Mouse (Mus musculus) neural tube, embryonic 11.5 days (tissue): ENCODE data around the gene Slc35e2. TPM values are rescaled to one million over a fixed set of nuclear protein-coding genes. Genes with fewer than 3 reads are reported as not detected.

ENCODE experiments used
- ATAC-seq: fragments of 200-750 bp; cut with Nextera tagmentation; 2 replicates; pipeline ENCODE4 v1.8.0; 2017; ENCODE audit warnings: moderate number of reproducible peaks, mild to moderate bottlenecking, moderate TSS enrichment, moderate library complexity; ENCODE audit not compliant: insufficient read depth, low FRiP score, low TSS enrichment
- DNase-seq: peaks from one replicate; pipeline ENCODE4 v3.0.0-alpha.2; 2015; ENCODE audit warnings: low spot score
- H3K27ac ChIP-seq: fragments of 300-500 bp; sonication (generic); 2 replicates; pipeline ENCODE4 v1.5.1; 2014; ENCODE audit warnings: low read depth, mild to moderate bottlenecking, low read length
- H3K27me3 ChIP-seq: fragments of 300-500 bp; sonication (generic); 2 replicates; pipeline ENCODE4 v1.6.1; 2014; ENCODE audit warnings: mild to moderate bottlenecking, low read length, mixed read lengths; ENCODE audit not compliant: control insufficient read depth, insufficient read depth
- H3K36me3 ChIP-seq: fragments of 300-500 bp; sonication (generic); 2 replicates; pipeline ENCODE4 v1.6.1; 2014; ENCODE audit warnings: mild to moderate bottlenecking, low read length, moderate library complexity, mixed read lengths; ENCODE audit not compliant: control insufficient read depth, insufficient read depth
- H3K4me1 ChIP-seq: fragments of 300-500 bp; sonication (generic); 2 replicates; pipeline ENCODE4 v1.6.1; 2014; ENCODE audit warnings: low read length, mixed read lengths; ENCODE audit not compliant: control insufficient read depth, insufficient read depth
- H3K4me2 ChIP-seq: fragments of 300-500 bp; sonication (generic); 2 replicates; pipeline ENCODE4 v1.6.1; 2014; ENCODE audit warnings: low read depth, mild to moderate bottlenecking, moderate library complexity
- H3K4me3 ChIP-seq: fragments of 300-500 bp; sonication (generic); 2 replicates; pipeline ENCODE4 v1.5.1; 2014; ENCODE audit warnings: low read depth, low read length
- H3K9ac ChIP-seq: fragments of 300-500 bp; sonication (generic); 2 replicates; pipeline ENCODE4 v1.6.1; 2014; ENCODE audit warnings: mild to moderate bottlenecking, low read length
- H3K9me3 ChIP-seq: fragments of 300-500 bp; sonication (generic); 2 replicates; pipeline ENCODE4 v1.6.1; 2016; ENCODE audit warnings: low read length; ENCODE audit not compliant: control insufficient read depth
- WGBS: fragments of 180-500 bp; shearing (Covaris S2); extraction: QIAGEN DNeasy Blood & Tissue Kit; methylation state at CpG from one replicate; pipeline ENCODE4 v1.1.7; 2014; 5-methylcytosine and 5-hydroxymethylcytosine counted together
- polyA plus RNA-seq: library from polyadenylated mRNA; unstranded; fragments of >200 nt; fragmentation: Nextera tagmentation; extraction: Ambion mirVana; gene quantifications from 2 replicates; pipeline ENCODE4 v1.2.1, GENCODE M21; 2014

The Slc35e2 gene
- 18.3 and 18.7 TPM in 2 replicates for polyA plus RNA-seq

GRCm38 (mm10) chr4:155601091-155601996 is at the start of gene Slc35e2:
Gene Slc35e2 (plus strand): TSS chr4:155601416.
- H3K27me3 ChIP-seq: no peaks in the 10 kb centered on the region
- H3K4me3 ChIP-seq: peak within 1 kb of the TSS; percentile 95
- H3K27ac ChIP-seq: peak within 1 kb of the TSS; percentile 99
- 0% methylated on average over 60 of the region's 65 CpGs for WGBS
- H3K36me3 ChIP-seq: no peaks in the 10 kb centered on the region
- peaks cover 6% of the 10 kb centered on the region; the same call in 1 of the 2 replicates for H3K4me1 ChIP-seq
- DNase-seq (peak; percentile 96), ATAC-seq (peak; percentile 94)
- peak within 1 kb of the TSS; percentile 86 for H3K4me2 ChIP-seq
- peak within 1 kb of the TSS; percentile 98 for H3K9ac ChIP-seq
- no peaks in the 10 kb centered on the region for H3K9me3 ChIP-seq

GRCm38 (mm10) chr4:155552917-155553532 is 48.2 kb upstream of the Slc35e2 start:
- no peak for ATAC-seq
- H3K9me3 ChIP-seq: no peaks in the 10 kb centered on the region
- no peak overlapping the region for H3K27ac ChIP-seq
- no peaks in the 10 kb centered on the region for H3K27me3 ChIP-seq
- no peak overlapping the region for H3K4me2 ChIP-seq
- no peaks in the 10 kb centered on the region for H3K4me1 ChIP-seq
- H3K9ac ChIP-seq: no peak overlapping the region
- peaks cover 26% of the 10 kb centered on the region for H3K36me3 ChIP-seq
- DNase-seq: no peak
- WGBS: 91% methylated on average over 6 of the region's 6 CpGs
- H3K4me3 ChIP-seq: no peak overlapping the region

GRCm38 (mm10) chr4:155554880-155555279 is 46.3 kb upstream of the Slc35e2 start:
- Histone ChIP-seq H3K27ac (no peak overlapping the region), H3K4me3 (no peak overlapping the region), H3K27me3 (no peaks in the 10 kb centered on the region), H3K4me2 (no peak overlapping the region), H3K36me3 (peaks cover 30% of the 10 kb centered on the region), H3K4me1 (no peaks in the 10 kb centered on the region), H3K9ac (no peak overlapping the region), H3K9me3 (no peaks in the 10 kb centered on the region)
- 87% methylated on average over 4 of the region's 4 CpGs for WGBS
- no peak for DNase-seq
- ATAC-seq: no peak

DNA sequence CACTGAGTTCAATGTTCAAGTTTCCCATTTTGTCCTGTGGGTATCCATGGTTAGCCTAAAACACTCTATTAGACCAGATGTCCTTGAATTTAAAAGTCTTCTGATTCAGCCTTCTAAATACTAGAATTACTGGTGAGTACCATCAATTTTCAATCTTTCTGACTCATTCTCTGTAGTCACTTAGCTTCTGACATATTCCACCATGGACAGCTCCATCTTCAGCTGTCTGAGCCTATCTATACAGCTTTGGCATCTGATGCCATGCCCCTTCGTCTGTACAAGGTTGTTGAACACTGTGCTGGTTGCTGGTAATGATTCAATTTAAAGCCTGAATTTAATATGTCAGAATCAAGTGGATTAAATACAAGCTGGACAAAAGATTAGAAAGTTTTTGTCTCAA is 45.8 kb upstream of the Slc35e2 start:
- Histone ChIP-seq H3K36me3 (peaks cover 30% of the 10 kb centered on the region), H3K9me3 (no peaks in the 10 kb centered on the region), H3K27me3 (no peaks in the 10 kb centered on the region), H3K9ac (no peak overlapping the region), H3K27ac (no peak overlapping the region), H3K4me1 (no peaks in the 10 kb centered on the region), H3K4me3 (no peak overlapping the region), H3K4me2 (no peak overlapping the region)
- WGBS: 78% methylated on average over 1 of the region's 1 CpGs
- DNase-seq (no peak), ATAC-seq (no peak)

DNA sequence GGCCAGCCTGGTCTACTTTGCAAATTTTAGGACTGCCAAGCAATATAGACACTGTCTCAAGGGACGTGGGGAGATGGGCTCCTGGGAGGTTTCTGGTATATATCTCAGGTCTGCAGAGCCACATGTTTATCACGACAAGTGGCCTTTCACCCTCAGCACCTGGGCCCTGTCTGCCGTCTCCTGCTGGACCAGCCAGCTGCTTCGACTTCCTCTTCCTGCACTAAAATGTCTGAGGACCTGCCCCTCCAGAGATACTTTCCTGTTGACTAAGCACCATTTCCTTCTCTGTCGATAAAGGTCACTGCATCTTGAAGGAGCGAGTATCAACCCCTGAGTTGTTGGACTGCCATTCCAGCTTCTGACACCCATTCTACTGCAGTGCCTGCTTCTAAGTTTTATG is 41.8 kb upstream of the Slc35e2 start:
- no peak overlapping the region for H3K4me3 ChIP-seq
- ATAC-seq (no peak), DNase-seq (no peak)
- H3K9ac ChIP-seq: no peak overlapping the region
- 85% methylated on average over 6 of the region's 6 CpGs for WGBS
- peaks cover 14% of the 10 kb centered on the region for H3K36me3 ChIP-seq
- no peak overlapping the region for H3K4me2 ChIP-seq
- no peak overlapping the region for H3K27ac ChIP-seq
- H3K27me3 ChIP-seq: no peaks in the 10 kb centered on the region
- H3K4me1 ChIP-seq: peaks cover 8% of the 10 kb centered on the region; the same call in 1 of the 2 replicates
- H3K9me3 ChIP-seq: no peaks in the 10 kb centered on the region

DNA sequence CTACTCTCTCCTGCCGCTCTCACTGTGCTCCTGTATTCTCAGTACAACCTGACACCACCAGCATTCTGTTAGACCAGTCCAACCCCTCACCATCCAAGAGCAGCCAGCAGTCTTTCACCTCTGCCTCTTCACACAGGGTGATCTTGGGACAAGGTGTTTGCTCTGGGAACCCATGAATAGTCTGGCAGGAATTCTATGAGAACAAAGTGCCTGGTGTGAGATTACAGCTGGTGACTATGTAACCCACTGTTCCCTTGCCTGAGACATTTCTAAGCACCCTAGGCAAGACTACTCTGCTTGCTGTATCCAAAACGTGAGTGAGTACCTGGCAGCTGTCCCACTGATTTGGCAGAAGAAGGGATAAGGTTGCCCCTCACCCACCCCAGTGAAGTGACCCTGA is 40.3 kb upstream of the Slc35e2 start:
- Histone ChIP-seq H3K4me3 (no peak overlapping the region), H3K27ac (no peak overlapping the region), H3K4me2 (no peak overlapping the region), H3K4me1 (peaks cover 16% of the 10 kb centered on the region), H3K9ac (no peak overlapping the region), H3K9me3 (no peaks in the 10 kb centered on the region), H3K36me3 (peaks cover 14% of the 10 kb centered on the region), H3K27me3 (no peaks in the 10 kb centered on the region)
- ATAC-seq: no peak
- 67% methylated on average over 2 of the region's 2 CpGs for WGBS
- no peak for DNase-seq

- DNase-seq (no peak), ATAC-seq (no peak)
- Histone ChIP-seq H3K9me3 (no peaks in the 10 kb centered on the region), H3K36me3 (peaks cover 8% of the 10 kb centered on the region), H3K4me3 (peak within 1 kb of the TSS; percentile 77), H3K27me3 (no peaks in the 10 kb centered on the region), H3K27ac (peak within 1 kb of the TSS; percentile 50), H3K9ac (peak within 1 kb of the TSS; percentile 28; the same call in 1 of the 2 replicates), H3K4me1 (peaks cover 16% of the 10 kb centered on the region), H3K4me2 (peak within 1 kb of the TSS; percentile 91)
- 72% methylated on average over 7 of the region's 7 CpGs for WGBS
Observed at GRCm38 (mm10) chr4:155561661-155562442, 39.4 kb upstream of the Slc35e2 start, which contains the start of gene Nadk. Gene Nadk (plus strand): TSS chr4:155562378.

- no peaks in the 10 kb centered on the region for H3K9me3 ChIP-seq
- H3K4me1 ChIP-seq: peaks cover 16% of the 10 kb centered on the region
- no peaks in the 10 kb centered on the region for H3K27me3 ChIP-seq
- ATAC-seq (peak; percentile 14; the same call in 1 of the 2 replicates), DNase-seq (peak; percentile 45)
- peak overlapping the region; percentile 91 for H3K4me2 ChIP-seq
- peak overlapping the region; percentile 28; the same call in 1 of the 2 replicates for H3K9ac ChIP-seq
- 6% methylated on average over 18 of the region's 19 CpGs for WGBS
- peaks cover 6% of the 10 kb centered on the region for H3K36me3 ChIP-seq
- H3K27ac ChIP-seq: peak overlapping the region; percentile 50
- H3K4me3 ChIP-seq: peak overlapping the region; percentile 77
Observed at GRCm38 (mm10) chr4:155562725-155563399, 38.4 kb upstream of the Slc35e2 start.
